27 mouse cellular contexts compared by ENCODE assay signal in genomic region chrX:163511766-163512165, GRCm38 (mm10). TPM values are rescaled to one million over a fixed set of nuclear protein-coding genes. Genes with fewer than 3 reads are reported as not detected.
"Had no signal": no experiment of that assay in that cellular context is flagged by ENCODE, and none has a peak within 500 bp of the region (broad histone marks: within the 10 kb centered on the region; RNA-seq: fewer than 3 reads in every experiment).

No protein-coding gene starts in this region.

- H3K4me3 ChIP-seq: heart, adult 2 months; heart, embryonic 13.5 days; heart, embryonic 15.5 days; limb, embryonic 10.5 days; limb, embryonic 12.5 days; liver, embryonic 13.5 days had no signal

- H3K27ac ChIP-seq: heart, adult 2 months; heart, embryonic 13.5 days; heart, embryonic 15.5 days; hindbrain, embryonic 14.5 days; hindbrain, postnatal 0 days; limb, embryonic 10.5 days; limb, embryonic 12.5 days; liver, embryonic 13.5 days had no signal

- ATAC-seq: forebrain, postnatal 0 days; hindbrain, postnatal 0 days had no signal

- H3K36me3 ChIP-seq: heart, embryonic 13.5 days; heart, embryonic 15.5 days; limb, embryonic 10.5 days; limb, embryonic 12.5 days; liver, embryonic 13.5 days had no signal

- DNase-seq: forebrain, postnatal 0 days; gastrocnemius, postnatal 14 days; gastrocnemius, postnatal 36 days; heart, adult 11 months; heart, adult 2 months; heart, postnatal 14 days; heart, postnatal 36 days; kidney, adult 18-20 months; kidney, adult 8-10 months; kidney, postnatal 10 days; kidney, postnatal 25 days; kidney, postnatal 4 days; layer of hippocampus, adult 9-11 months; layer of hippocampus, postnatal 36 days; liver; liver, embryonic 13.5 days had no signal

- H3K9ac ChIP-seq: forebrain, postnatal 0 days; heart, embryonic 13.5 days; heart, embryonic 15.5 days; hindbrain, embryonic 14.5 days; limb, embryonic 12.5 days; liver, embryonic 13.5 days had no signal

- H3K9me3 ChIP-seq: heart, embryonic 13.5 days; heart, embryonic 15.5 days; limb, embryonic 10.5 days; limb, embryonic 12.5 days; liver, embryonic 13.5 days had no signal

- H3K27me3 ChIP-seq: heart, embryonic 13.5 days; heart, embryonic 15.5 days; liver, embryonic 13.5 days had no signal

- H3K4me1 ChIP-seq: heart, embryonic 13.5 days; heart, embryonic 15.5 days; limb, embryonic 10.5 days; limb, embryonic 12.5 days; liver, embryonic 13.5 days had no signal

- H3K4me2 ChIP-seq: heart, embryonic 11.5 days; heart, embryonic 13.5 days; heart, embryonic 15.5 days; hindbrain, embryonic 14.5 days; limb, embryonic 12.5 days; liver, embryonic 11.5 days; liver, embryonic 13.5 days had no signal

RNA-seq across cellular contexts. Expression of gene Grpr, which starts 37.7 kb away (rescaled TPM):
- total RNA-seq: gastrocnemius, adult 18-20 months; gastrocnemius, adult 8-10 months; gastrocnemius, postnatal 14 days; gastrocnemius, postnatal 36 days; heart, adult 2 months; heart, postnatal 14 days; heart, postnatal 36 days; hematopoietic stem cell, adult 5-6 weeks had no signal
- polyA plus RNA-seq: heart, adult 2 months; heart, embryonic 13.5 days; liver, embryonic 11.5 days; liver, embryonic 13.5 days had no signal
